ENCODE assay signal across 8 mouse cellular contexts in genomic region chr14:54686063-54686521, GRCm38 (mm10). TPM values are rescaled to one million over a fixed set of nuclear protein-coding genes. Genes with fewer than 3 reads are reported as not detected.
DNase-seq lines count a peak whose midpoint lies in the region; ATAC-seq lines count a peak whose summit lies in the region.

TSS of gene 1700123O20Rik (plus strand) at chr14:54686216.

- peak; percentile 80 for ATAC-seq in hindbrain, embryonic 13.5 days (ENCODE audit: low FRiP score)
- ATAC-seq in limb, embryonic 12.5 days (ENCODE audit: insufficient number of reproducible peaks, insufficient read depth, low FRiP score, low TSS enrichment, low read depth) = peak; percentile 64
- peak; percentile 85 for ATAC-seq in midbrain, embryonic 16.5 days

- H3K27me3 ChIP-seq in hindbrain, embryonic 13.5 days = no peaks in the 10 kb centered on the region
- H3K27me3 ChIP-seq in limb, embryonic 12.5 days = no peaks in the 10 kb centered on the region
- no peaks in the 10 kb centered on the region for H3K27me3 ChIP-seq in midbrain, embryonic 16.5 days (ENCODE audit: control insufficient read depth, insufficient read depth, low read depth, low read length)

- under 1% methylated on average over 41 of the region's 41 CpGs for WGBS in hindbrain, embryonic 13.5 days
- WGBS in limb, embryonic 12.5 days = under 1% methylated on average over 41 of the region's 41 CpGs
- WGBS in midbrain, embryonic 16.5 days = under 1% methylated on average over 41 of the region's 41 CpGs

- no peaks in the 10 kb centered on the region for H3K9me3 ChIP-seq in hindbrain, embryonic 13.5 days
- H3K9me3 ChIP-seq in limb, embryonic 12.5 days = no peaks in the 10 kb centered on the region
- no peaks in the 10 kb centered on the region for H3K9me3 ChIP-seq in midbrain, embryonic 16.5 days (replicated peaks; ENCODE audit: control insufficient read depth, low read length, poor library complexity, severe bottlenecking)

- DNase-seq in left cerebral cortex, adult 18-20 months (ENCODE audit: low spot score in 2 of 2) = peak in 1 of 2 experiments; percentile 67
- no peak for DNase-seq in left cerebral cortex, adult 11 months (ENCODE audit: low spot score)
- DNase-seq in adrenal gland, adult 8-10 months = no peak
- peak; percentile 71 for DNase-seq in fibroblast of lung, adult 2 months (ENCODE audit: low read depth)
- DNase-seq in thymus, postnatal 4 days = peak; percentile 83

- H3K9ac ChIP-seq in hindbrain, embryonic 13.5 days = peak within 1 kb of the TSS; percentile 94
- H3K9ac ChIP-seq in limb, embryonic 12.5 days (replicated peaks) = peak within 1 kb of the TSS; percentile 95
- peak within 1 kb of the TSS; percentile 94 for H3K9ac ChIP-seq in midbrain, embryonic 16.5 days (ENCODE audit: low read depth, low read length)

- peak within 1 kb of the TSS; percentile 96 for H3K27ac ChIP-seq in hindbrain, embryonic 13.5 days
- H3K27ac ChIP-seq in limb, embryonic 12.5 days = peak within 1 kb of the TSS; percentile 95
- H3K27ac ChIP-seq in midbrain, embryonic 16.5 days (ENCODE audit: low read length) = peak within 1 kb of the TSS; percentile 98

- peak within 1 kb of the TSS; percentile 76 for H3K4me3 ChIP-seq in hindbrain, embryonic 13.5 days
- H3K4me3 ChIP-seq in limb, embryonic 12.5 days (replicated peaks) = peak within 1 kb of the TSS; percentile 80
- H3K4me3 ChIP-seq in midbrain, embryonic 16.5 days (ENCODE audit: low read depth, low read length) = peak within 1 kb of the TSS; percentile 85

- peak within 1 kb of the TSS; percentile 75 for H3K4me2 ChIP-seq in hindbrain, embryonic 13.5 days
- peak within 1 kb of the TSS; percentile 86 for H3K4me2 ChIP-seq in limb, embryonic 12.5 days
- H3K4me2 ChIP-seq in midbrain, embryonic 16.5 days (ENCODE audit: low read length) = peak within 1 kb of the TSS; percentile 81

- peaks cover 41% of the 10 kb centered on the region for H3K4me1 ChIP-seq in hindbrain, embryonic 13.5 days (replicated peaks)
- peaks cover 21% of the 10 kb centered on the region for H3K4me1 ChIP-seq in limb, embryonic 12.5 days (replicated peaks)
- peaks cover 21% of the 10 kb centered on the region for H3K4me1 ChIP-seq in midbrain, embryonic 16.5 days (ENCODE audit: control insufficient read depth, insufficient read depth, low read length)

- H3K36me3 ChIP-seq in hindbrain, embryonic 13.5 days = peaks cover 33% of the 10 kb centered on the region
- peaks cover 49% of the 10 kb centered on the region for H3K36me3 ChIP-seq in limb, embryonic 12.5 days
- H3K36me3 ChIP-seq in midbrain, embryonic 16.5 days (ENCODE audit: control insufficient read depth, insufficient read depth, low read length) = peaks cover 7% of the 10 kb centered on the region; the same call in 1 of the 2 replicates

RNA-seq across cellular contexts. Expression of gene 1700123O20Rik, which starts in this region (rescaled TPM):
- total RNA-seq in left cerebral cortex, adult 18-20 months (2021) = 10 to 100 TPM; 22.9 to 25.8 TPM
- total RNA-seq in adrenal gland, adult 8-10 months (2022) = 10 to 100 TPM; 34.2 to 43.9 (median 39.6) TPM
- polyA plus RNA-seq in hindbrain, embryonic 13.5 days (2015; fragmentation: Nextera tagmentation; extraction: Ambion mirVana) = 78.0 and 79.0 TPM in 2 replicates
- 105 TPM in 2 replicates for polyA plus RNA-seq in limb, embryonic 12.5 days (2016; fragmentation: Nextera tagmentation; extraction: Ambion mirVana)
- 58.9 and 63.9 TPM in 2 replicates for polyA plus RNA-seq in midbrain, embryonic 16.5 days (2015; fragmentation: Nextera tagmentation; extraction: Ambion mirVana)

Comparison
In these comparisons a context has a peak if more than half of its experiments do, and no peak if none do; other contexts are left out.
1. DNase-seq: peak in fibroblast of lung, adult 2 months (single experiment) and thymus, postnatal 4 days (single experiment); none in left cerebral cortex, adult 11 months (single experiment) and adrenal gland, adult 8-10 months (single experiment).
2. Peak in every context shown above with its lines, with median percentiles within 50 percentile points of each other: ATAC-seq, H3K27ac ChIP-seq, H3K4me2 ChIP-seq, H3K4me3 ChIP-seq and H3K9ac ChIP-seq.